Comparison of ENCODE assay signal across 14 mouse cellular contexts in genomic region chr17:81618461-81618860, GRCm38 (mm10).
DNase-seq lines count a peak whose midpoint lies in the region; ATAC-seq and TF ChIP-seq lines count a peak whose summit lies in the region.
"Had no signal": no experiment of that assay in that cellular context is flagged by ENCODE, and none has a peak within 500 bp of the region (broad histone marks: within the 10 kb centered on the region; RNA-seq: fewer than 3 reads in every experiment).

No protein-coding gene starts in this region.

- DNase-seq in embryonic facial prominence, embryonic 14.5 days (ENCODE audit: low spot score): peak; percentile 12
- no peak for DNase-seq in embryonic facial prominence, embryonic 10.5 days (ENCODE audit: low spot score)
- peak; percentile 9 for DNase-seq in left cerebral cortex, postnatal 4 days
- DNase-seq in left cerebral cortex, adult 8-10 months (ENCODE audit: low spot score in 2 of 2): no peak
- DNase-seq in brain, embryonic 14.5 days (ENCODE audit: low read depth): peak; percentile 13
- peak; percentile 41 for DNase-seq in lung, postnatal 10 days
- no peak for DNase-seq in thymus, postnatal 0 days (ENCODE audit: low spot score)
- no peak for DNase-seq in thymus, adult 18-20 months
- DNase-seq: thymus, postnatal 14 days had no signal

- H3K27ac ChIP-seq in embryonic facial prominence, embryonic 14.5 days (replicated peaks; ENCODE audit: low read depth, low read length): no peak overlapping the region
- H3K27ac ChIP-seq in embryonic facial prominence, embryonic 10.5 days (replicated peaks): no peak overlapping the region
- H3K27ac ChIP-seq: hindbrain, embryonic 15.5 days; kidney, embryonic 15.5 days; left cerebral cortex, adult 2 months; midbrain, embryonic 10.5 days had no signal

- no peak for ATAC-seq in embryonic facial prominence, embryonic 14.5 days (ENCODE audit: low read depth)

- H3K4me2 ChIP-seq in embryonic facial prominence, embryonic 14.5 days (ENCODE audit: low read depth, low read length): no peak overlapping the region
- H3K4me2 ChIP-seq: hindbrain, embryonic 15.5 days; kidney, embryonic 15.5 days; liver, embryonic 11.5 days had no signal

- TF ChIP-seq POLR2A in brain, embryonic 14.5 days (IDR thresholded peaks at IDR 0.05; ENCODE audit: borderline replicate concordance, extremely low read depth, insufficient read depth, insufficient read length, poor library complexity, severe bottlenecking): no peak

- H3K27me3 ChIP-seq in embryonic facial prominence, embryonic 14.5 days (replicated peaks; ENCODE audit: control insufficient read depth, insufficient read depth, low read length): no peaks in the 10 kb centered on the region
- H3K27me3 ChIP-seq in embryonic facial prominence, embryonic 10.5 days (replicated peaks; ENCODE audit: low read depth, poor library complexity, severe bottlenecking): no peaks in the 10 kb centered on the region
- H3K27me3 ChIP-seq: hindbrain, embryonic 15.5 days; kidney, embryonic 15.5 days had no signal

- H3K9ac ChIP-seq in embryonic facial prominence, embryonic 14.5 days (ENCODE audit: low read depth, low read length): no peak overlapping the region
- H3K9ac ChIP-seq: hindbrain, embryonic 15.5 days; kidney, embryonic 15.5 days had no signal

- intact Hi-C loops in left cerebral cortex, postnatal 4 days (cut with DNase I): no loop called here

- 70% methylated on average over 5 of the region's 5 CpGs for WGBS in embryonic facial prominence, embryonic 14.5 days
- 86% methylated on average over 5 of the region's 5 CpGs for WGBS in embryonic facial prominence, embryonic 10.5 days

- no peaks in the 10 kb centered on the region for H3K36me3 ChIP-seq in embryonic facial prominence, embryonic 14.5 days (ENCODE audit: control insufficient read depth, insufficient read depth, low read length)
- H3K36me3 ChIP-seq in embryonic facial prominence, embryonic 10.5 days (replicated peaks): no peaks in the 10 kb centered on the region
- H3K36me3 ChIP-seq: hindbrain, embryonic 15.5 days; kidney, embryonic 15.5 days; midbrain, embryonic 10.5 days had no signal

- no peaks in the 10 kb centered on the region for H3K4me1 ChIP-seq in embryonic facial prominence, embryonic 14.5 days (ENCODE audit: control insufficient read depth, insufficient read depth, low read length)
- 0 out of 2 replicates have a peak, but pooled peaks cover 4% of the 10 kb centered on the region for H3K4me1 ChIP-seq in embryonic facial prominence, embryonic 10.5 days
- H3K4me1 ChIP-seq: midbrain, embryonic 10.5 days had no signal

- H3K4me3 ChIP-seq in embryonic facial prominence, embryonic 14.5 days (ENCODE audit: low read depth, low read length): no peak overlapping the region
- no peak overlapping the region for H3K4me3 ChIP-seq in embryonic facial prominence, embryonic 10.5 days
- H3K4me3 ChIP-seq: hindbrain, embryonic 15.5 days; kidney, embryonic 15.5 days; left cerebral cortex, adult 2 months; midbrain, embryonic 10.5 days had no signal

- no peaks in the 10 kb centered on the region for H3K9me3 ChIP-seq in embryonic facial prominence, embryonic 14.5 days (ENCODE audit: control insufficient read depth, low read length)
- H3K9me3 ChIP-seq in embryonic facial prominence, embryonic 10.5 days: no peaks in the 10 kb centered on the region
- H3K9me3 ChIP-seq: hindbrain, embryonic 15.5 days; kidney, embryonic 15.5 days; midbrain, embryonic 10.5 days had no signal

- TF ChIP-seq CTCF in brain, embryonic 14.5 days (IDR thresholded peaks at IDR 0.05; ENCODE audit: borderline replicate concordance, extremely low read depth, insufficient read depth, insufficient read length): no peak

Comparison
In these comparisons a context has a peak if more than half of its experiments do, and no peak if none do; other contexts are left out.
1. DNase-seq: peak in embryonic facial prominence, embryonic 14.5 days (single experiment), left cerebral cortex, postnatal 4 days (single experiment), brain, embryonic 14.5 days (single experiment) and lung, postnatal 10 days (single experiment); none in embryonic facial prominence, embryonic 10.5 days (single experiment), left cerebral cortex, adult 8-10 months (0 of 2), thymus, postnatal 0 days (single experiment) and thymus, adult 18-20 months (0 of 2).